Mouse (Mus musculus) limb, embryonic 11.5 days (tissue): ENCODE results near the gene Cdk8. TPM values are rescaled to one million over a fixed set of nuclear protein-coding genes. Genes with fewer than 3 reads are reported as not detected.
A peak's percentile ranks its signal among the peaks of the same experiment; 100 is the strongest.
"Not testable (repeated sequence)": the region's sequence is repeated elsewhere in the genome, so short reads cannot be mapped to it uniquely, and the experiment has no call there.

Experiments used
- ATAC-seq: fragments of 200-750 bp; cut with Nextera tagmentation; 2 replicates; pipeline ENCODE4 v1.8.0; 2017; ENCODE audit warnings: low read depth; ENCODE audit not compliant: insufficient number of reproducible peaks, low FRiP score, low TSS enrichment
- DNase-seq: peaks from one replicate; pipeline ENCODE4 v3.0.0-alpha.2; 2015; ENCODE audit warnings: low spot score
- H3K27ac ChIP-seq: fragments of 300-500 bp; sonication (generic); replicated peaks from 2 replicates; pipeline ENCODE4 v1.5.1; 2014; ENCODE audit warnings: low read depth, mild to moderate bottlenecking, low read length
- H3K27me3 ChIP-seq: fragments of 300-500 bp; sonication (generic); 2 replicates; pipeline ENCODE4 v1.6.1; 2014; ENCODE audit warnings: mild to moderate bottlenecking, low read length, mixed read lengths; ENCODE audit not compliant: control insufficient read depth, insufficient read depth
- H3K36me3 ChIP-seq: fragments of 300-500 bp; sonication (generic); 2 replicates; pipeline ENCODE4 v1.6.1; 2014; ENCODE audit warnings: mild to moderate bottlenecking, low read length, moderate library complexity, mixed read lengths; ENCODE audit not compliant: control insufficient read depth, insufficient read depth
- H3K4me1 ChIP-seq: fragments of 300-500 bp; sonication (generic); 2 replicates; pipeline ENCODE4 v1.6.1; 2014; ENCODE audit warnings: low read length, mixed read lengths; ENCODE audit not compliant: control insufficient read depth, insufficient read depth
- H3K4me2 ChIP-seq: fragments of 300-500 bp; sonication (generic); 2 replicates; pipeline ENCODE4 v1.6.1; 2014; ENCODE audit warnings: low read depth, mild to moderate bottlenecking, moderate library complexity; ENCODE audit not compliant: severe bottlenecking
- H3K4me3 ChIP-seq: fragments of 300-500 bp; sonication (generic); 2 replicates; pipeline ENCODE4 v1.5.1; 2014; ENCODE audit warnings: low read depth, low read length
- H3K9ac ChIP-seq: fragments of 300-500 bp; sonication (generic); 2 replicates; pipeline ENCODE4 v1.6.1; 2014; ENCODE audit warnings: mild to moderate bottlenecking, low read length
- H3K9me3 ChIP-seq: fragments of 300-500 bp; sonication (generic); 2 replicates; pipeline ENCODE4 v1.6.1; 2016; ENCODE audit warnings: low read length; ENCODE audit not compliant: control insufficient read depth
- WGBS: fragments of 180-500 bp; shearing (Covaris S2); extraction: QIAGEN DNeasy Blood & Tissue Kit; methylation state at CpG from one replicate; pipeline ENCODE4 v1.1.7; 2014; 5-methylcytosine and 5-hydroxymethylcytosine counted together
- polyA plus RNA-seq: library from polyadenylated mRNA; unstranded; fragments of >200 nt; fragmentation: Nextera tagmentation; extraction: Ambion mirVana; gene quantifications from 2 replicates; pipeline ENCODE4 v1.2.1, GENCODE M21; 2014

The Cdk8 gene
- 32.8 and 36.1 TPM in 2 replicates for polyA plus RNA-seq

DNA sequence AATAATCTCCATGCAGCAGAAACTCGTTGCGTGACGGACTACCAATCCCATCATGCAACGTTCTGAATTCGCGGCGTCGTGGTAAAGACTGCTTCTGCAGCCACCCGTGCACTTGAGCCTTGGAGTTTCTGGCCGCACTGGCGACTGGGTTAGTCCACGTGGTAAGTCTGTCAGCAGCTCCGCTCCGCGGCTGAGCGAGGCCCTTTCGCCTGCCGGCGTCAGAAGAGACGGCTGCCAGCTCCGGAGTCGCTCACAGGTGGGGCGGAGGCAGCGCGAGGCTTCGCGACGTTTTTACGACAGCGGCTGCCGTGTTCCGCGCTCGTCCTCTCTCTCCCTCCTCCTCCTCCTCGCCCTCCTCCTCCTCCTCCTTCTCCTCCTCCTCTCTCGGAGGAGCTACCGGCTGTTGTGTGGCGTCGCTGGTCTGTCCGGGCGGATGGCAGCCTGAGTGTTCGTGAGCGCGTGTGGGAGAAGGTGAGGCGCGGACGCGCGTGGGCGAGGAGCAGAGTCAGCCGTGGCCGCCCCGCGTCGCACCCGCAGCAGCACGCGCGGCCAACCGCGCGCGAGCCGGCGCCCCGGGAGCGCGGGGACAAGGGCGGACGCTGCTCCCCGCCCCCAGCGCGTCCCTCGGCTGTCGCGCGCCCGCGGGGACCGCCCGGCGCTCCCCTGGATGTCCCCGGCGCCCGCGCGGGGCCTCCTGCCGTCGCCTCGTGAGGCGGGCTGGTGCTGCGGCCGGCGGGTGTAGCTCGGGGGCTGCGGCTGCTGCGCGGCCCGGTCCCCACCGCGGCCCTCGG lies at the start of gene Cdk8:
TSS of gene Cdk8 (plus strand) at position 367 of the 791 bp plus-strand sequence.
- Histone ChIP-seq H3K27me3 (no peaks in the 10 kb centered on the region), H3K4me2 (peak within 1 kb of the TSS; percentile 67), H3K4me1 (peaks cover 3% of the 10 kb centered on the region; the same call in 1 of the 2 replicates), H3K36me3 (no peaks in the 10 kb centered on the region; the same call in 1 of the 2 replicates), H3K9ac (peak within 1 kb of the TSS; percentile 91), H3K9me3 (no peaks in the 10 kb centered on the region), H3K4me3 (peak within 1 kb of the TSS; percentile 77), H3K27ac (peak within 1 kb of the TSS; percentile 92)
- peak; percentile 91 for ATAC-seq
- peak; percentile 93 for DNase-seq
- WGBS, result under 1% methylated on average over 66 of the region's 102 CpGs

DNA sequence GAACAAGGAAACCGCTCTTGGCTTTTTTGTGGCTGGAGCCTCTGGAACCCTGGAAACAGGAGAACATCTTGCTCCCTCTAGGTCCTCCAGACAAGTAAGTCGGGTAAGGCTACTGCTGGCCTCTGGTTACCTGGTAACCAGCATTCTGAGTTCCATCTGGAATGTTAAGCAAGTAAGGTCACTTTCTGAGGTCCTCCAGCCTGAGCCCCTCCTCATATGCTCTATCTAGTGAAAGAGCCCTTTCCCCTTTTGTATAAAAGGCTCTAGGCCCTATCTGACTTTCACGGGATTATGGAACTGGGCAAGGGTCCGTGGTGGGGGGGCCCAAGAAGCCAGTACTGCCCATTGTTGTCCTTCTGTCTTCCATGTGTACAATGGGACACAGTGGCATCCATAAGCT lies 45.8 kb upstream of the Cdk8 start, which contains the start of gene 1700001J03Rik:
TSS of gene 1700001J03Rik (minus strand) at position 101 of the 400 bp plus-strand sequence.
- H3K36me3 ChIP-seq, DNase-seq, H3K27me3 ChIP-seq, H3K4me3 ChIP-seq, H3K9me3 ChIP-seq, H3K27ac ChIP-seq, H3K4me2 ChIP-seq, H3K9ac ChIP-seq, H3K4me1 ChIP-seq, ATAC-seq: not testable (repeated sequence)
- 82% methylated on average over 4 of the region's 4 CpGs for WGBS

DNA sequence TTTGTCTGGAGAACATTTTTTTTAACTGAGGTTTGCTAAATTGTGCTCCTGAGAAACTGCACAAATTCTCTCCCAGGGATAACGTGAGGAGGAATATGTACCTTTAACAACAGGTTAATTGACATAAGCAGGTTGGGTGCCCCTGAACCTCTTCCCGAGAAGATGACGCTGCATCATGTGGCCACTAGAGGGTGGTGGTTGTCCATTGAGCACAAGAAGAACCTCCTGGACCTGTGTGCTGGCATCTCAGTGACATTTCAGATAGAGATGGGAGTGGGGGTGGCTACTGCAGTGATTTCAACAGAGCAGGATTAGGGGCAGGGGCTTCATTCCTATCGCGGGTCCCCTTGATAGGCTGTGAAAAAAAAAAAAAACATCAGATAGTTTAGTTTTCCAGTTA lies 43.6 kb upstream of the Cdk8 start:
- WGBS, result 40% methylated on average over 5 of the region's 5 CpGs
- H3K9ac ChIP-seq, H3K4me1 ChIP-seq, H3K4me2 ChIP-seq, H3K27ac ChIP-seq, H3K4me3 ChIP-seq, H3K9me3 ChIP-seq, H3K27me3 ChIP-seq, ATAC-seq, H3K36me3 ChIP-seq: not testable (repeated sequence)
- DNase-seq, result peak; percentile 45

DNA sequence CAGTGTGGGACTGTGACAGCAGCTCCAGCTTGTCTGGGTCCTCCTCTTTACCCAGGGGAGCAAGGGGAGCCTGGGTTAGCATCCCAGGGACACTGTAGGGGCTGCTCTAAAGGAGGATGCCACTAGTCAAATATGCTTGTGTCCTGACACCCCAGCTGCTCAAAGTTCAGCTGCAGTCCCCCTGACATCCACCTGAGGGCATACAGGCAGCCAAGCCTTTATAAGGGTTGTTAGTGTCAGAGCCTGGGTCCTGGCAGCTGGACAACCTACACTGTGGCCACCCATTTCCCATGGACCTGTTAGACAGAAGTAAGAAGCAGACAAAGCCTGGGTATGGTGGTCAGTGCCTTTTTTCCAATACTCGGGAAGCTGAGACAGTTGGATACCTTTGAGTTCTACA lies 42.9 kb upstream of the Cdk8 start:
- 90% methylated on average over 1 of the region's 1 CpGs for WGBS
- Histone ChIP-seq H3K9me3 (no peaks in the 10 kb centered on the region; the same call in 1 of the 2 replicates), H3K9ac (no peak overlapping the region), H3K4me1 (no peaks in the 10 kb centered on the region), H3K4me2 (no peak overlapping the region), H3K27ac (no peak overlapping the region), H3K4me3 (no peak overlapping the region), H3K36me3 (no peaks in the 10 kb centered on the region), H3K27me3 (no peaks in the 10 kb centered on the region)
- DNase-seq (no peak), ATAC-seq (no peak)

DNA sequence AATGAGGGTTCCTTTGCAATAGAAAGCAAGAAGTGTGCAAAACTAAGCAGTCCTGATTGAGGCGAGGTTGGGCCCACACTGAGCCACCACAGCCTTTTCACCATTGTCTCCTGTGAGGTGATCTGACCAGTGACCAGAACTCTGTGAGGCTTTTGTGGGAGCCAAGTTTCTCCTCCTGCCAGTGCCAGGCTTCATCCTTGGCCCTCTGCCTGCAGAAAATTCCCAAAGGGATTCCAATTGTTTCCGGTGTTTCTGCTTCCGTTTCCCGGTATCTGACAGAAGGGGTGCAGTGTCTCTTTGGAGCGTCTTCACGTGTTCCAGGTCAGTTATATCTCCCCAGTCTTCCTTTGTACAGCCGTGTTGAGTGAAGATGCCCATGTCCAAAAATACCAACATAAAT lies 42.3 kb upstream of the Cdk8 start:
- Histone ChIP-seq H3K9me3 (no peaks in the 10 kb centered on the region; the same call in 1 of the 2 replicates), H3K9ac (no peak overlapping the region), H3K4me2 (no peak overlapping the region), H3K27ac (no peak overlapping the region), H3K4me3 (no peak overlapping the region), H3K36me3 (no peaks in the 10 kb centered on the region), H3K27me3 (no peaks in the 10 kb centered on the region), H3K4me1 (no peaks in the 10 kb centered on the region)
- DNase-seq (no peak), ATAC-seq (no peak)
- WGBS, result 89% methylated on average over 7 of the region's 7 CpGs

DNA sequence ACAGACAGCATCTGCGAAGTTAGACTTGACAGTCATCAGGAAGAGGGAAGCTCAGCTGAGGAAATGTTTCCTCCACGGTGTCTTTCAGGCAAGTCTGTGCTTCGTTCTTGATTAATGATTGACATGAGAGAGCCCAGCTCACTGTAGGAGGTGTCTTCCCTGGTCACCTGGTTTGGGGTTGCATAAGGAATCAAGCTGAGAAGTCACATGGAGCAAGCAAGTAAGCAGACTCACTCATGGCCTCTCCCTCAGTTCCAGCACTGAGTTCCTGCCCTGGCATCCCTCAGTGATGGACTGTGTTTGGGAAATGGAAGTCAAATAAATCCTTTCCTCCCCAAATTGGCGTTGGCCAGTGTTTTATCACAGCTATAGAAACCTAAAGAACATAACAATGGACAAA lies 40.9 kb upstream of the Cdk8 start:
- no peaks in the 10 kb centered on the region for H3K27me3 ChIP-seq
- H3K4me2 ChIP-seq, result no peak overlapping the region
- no peaks in the 10 kb centered on the region for H3K36me3 ChIP-seq
- no peak overlapping the region for H3K9ac ChIP-seq
- H3K27ac ChIP-seq, result no peak overlapping the region
- H3K4me3 ChIP-seq, result no peak overlapping the region
- whole genome bisulfite sequencing, result 71% methylated on average over 4 of the region's 4 CpGs
- no peak for DNase-seq
- no peaks in the 10 kb centered on the region for H3K4me1 ChIP-seq
- no peaks in the 10 kb centered on the region for H3K9me3 ChIP-seq
- ATAC-seq, result no peak

DNA sequence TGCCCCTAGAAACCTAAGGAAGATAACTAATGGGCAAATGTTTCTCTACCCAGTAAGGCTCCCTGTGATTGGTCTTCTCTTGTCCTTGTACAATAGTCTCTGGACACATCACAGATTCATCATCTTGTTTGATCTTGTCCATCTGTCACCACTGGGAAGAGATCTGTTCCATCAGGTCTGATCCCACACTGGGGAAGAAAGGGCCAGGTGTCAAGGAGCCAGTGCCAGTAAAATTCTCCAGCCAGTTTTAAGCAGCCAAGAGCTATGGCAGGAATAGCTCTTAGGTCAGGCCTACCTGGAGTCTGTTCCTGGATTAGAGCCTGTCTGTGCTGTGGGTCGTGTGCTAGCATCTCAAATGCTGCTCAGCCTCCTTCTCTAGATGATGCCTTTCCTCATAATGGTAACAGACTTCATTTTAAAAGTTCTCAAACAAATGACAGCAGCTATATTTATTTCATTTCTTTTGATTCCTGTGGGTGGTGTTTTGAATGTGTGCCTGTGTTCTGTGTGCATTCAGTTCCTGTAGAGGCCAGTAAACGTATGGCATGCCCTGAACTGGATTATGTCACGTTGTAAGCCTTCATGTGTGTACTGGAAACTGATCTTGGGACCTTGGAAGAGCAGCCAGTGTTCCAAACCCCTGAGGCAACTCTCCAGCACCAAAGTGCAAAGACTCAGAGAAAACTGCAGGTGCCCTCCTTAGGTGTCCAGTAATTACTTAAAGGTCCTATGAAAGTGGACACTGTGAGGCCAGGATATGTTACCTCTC lies 40.3 kb upstream of the Cdk8 start:
- H3K27ac ChIP-seq, result no peak overlapping the region
- H3K4me3 ChIP-seq, result no peak overlapping the region
- H3K4me2 ChIP-seq, result no peak overlapping the region
- H3K9ac ChIP-seq, result no peak overlapping the region
- WGBS, result 64% methylated on average over 3 of the region's 3 CpGs
- no peaks in the 10 kb centered on the region for H3K4me1 ChIP-seq
- H3K27me3 ChIP-seq, result no peaks in the 10 kb centered on the region
- no peaks in the 10 kb centered on the region for H3K36me3 ChIP-seq
- ATAC-seq (no peak), DNase-seq (no peak)
- H3K9me3 ChIP-seq, result no peaks in the 10 kb centered on the region

DNA sequence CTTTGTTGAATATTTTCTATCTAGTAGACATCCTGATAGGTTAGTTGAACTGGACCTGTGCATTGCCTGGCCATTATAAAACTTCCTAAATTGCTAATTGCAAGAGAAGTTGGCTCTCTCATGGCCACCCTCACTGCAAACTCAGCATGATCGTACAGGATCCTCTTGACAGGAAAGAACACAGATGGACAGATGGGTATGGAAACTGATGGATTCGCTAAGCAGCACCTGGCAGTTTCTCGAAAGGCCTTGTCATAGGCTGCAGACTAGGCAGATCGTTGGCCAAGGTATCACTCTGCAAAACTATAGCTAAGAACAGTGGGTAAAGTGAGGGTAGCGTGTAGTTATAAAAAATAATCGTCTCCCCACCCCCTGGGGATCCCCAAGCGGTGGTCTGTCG lies 37.7 kb upstream of the Cdk8 start:
- no peak overlapping the region for H3K27ac ChIP-seq
- no peak for ATAC-seq
- H3K9me3 ChIP-seq, result no peaks in the 10 kb centered on the region
- H3K9ac ChIP-seq, result no peak overlapping the region
- DNase-seq, result no peak
- 81% methylated on average over 8 of the region's 8 CpGs for WGBS
- H3K27me3 ChIP-seq, result no peaks in the 10 kb centered on the region
- no peaks in the 10 kb centered on the region for H3K4me1 ChIP-seq
- H3K4me3 ChIP-seq, result no peak overlapping the region
- H3K4me2 ChIP-seq, result no peak overlapping the region
- no peaks in the 10 kb centered on the region for H3K36me3 ChIP-seq
